Mouse (Mus musculus): Measurements from ENCODE around the gene B3gat1.
A peak's percentile ranks its signal among the peaks of the same experiment; 100 is the strongest.

B3gat1 gene

GRCm38 (mm10) chr9:26733206-26733891, at the start of gene B3gat1:
TSS of gene B3gat1 (plus strand) at chr9:26733728.
- no peak for DNase-seq

- DNase-seq = no peak
Measured at GRCm38 (mm10) chr9:26689171-26689570, 44.4 kb upstream of the B3gat1 start.

GRCm38 (mm10) chr9:26689956-26690698, 43.4 kb upstream of the B3gat1 start:
- DNase-seq = no peak

GRCm38 (mm10) chr9:26692641-26693040, 40.9 kb upstream of the B3gat1 start:
- DNase-seq = no peak

- no peak for DNase-seq
Measured at GRCm38 (mm10) chr9:26694656-26695055, 38.9 kb upstream of the B3gat1 start.

GRCm38 (mm10) chr9:26695178-26695577, 38.4 kb upstream of the B3gat1 start:
- no peak for DNase-seq

- no peak for DNase-seq
Measured at GRCm38 (mm10) chr9:26698286-26698685, 35.2 kb upstream of the B3gat1 start.

GRCm38 (mm10) chr9:26700329-26700728, 33.2 kb upstream of the B3gat1 start:
- DNase-seq = peak in 1 of 2 experiments; percentile 7

GRCm38 (mm10) chr9:26718388-26718787, 15.1 kb upstream of the B3gat1 start:
- no peak for DNase-seq

GRCm38 (mm10) chr9:26721771-26722170, 11.8 kb upstream of the B3gat1 start:
- DNase-seq = no peak

GRCm38 (mm10) chr9:26725709-26726108, 7.8 kb upstream of the B3gat1 start:
- no peak for DNase-seq

GRCm38 (mm10) chr9:26727445-26727844, 6.1 kb upstream of the B3gat1 start:
- DNase-seq = peak in 1 of 2 experiments; percentile 7

GRCm38 (mm10) chr9:26728556-26728955, 5.0 kb upstream of the B3gat1 start:
- DNase-seq = no peak

GRCm38 (mm10) chr9:26733986-26734385, 458 bp downstream of the B3gat1 start:
- DNase-seq = no peak

- DNase-seq = peak in 1 of 2 experiments; percentile 17
Measured at GRCm38 (mm10) chr9:26737116-26737515, 3.6 kb downstream of the B3gat1 start.

- DNase-seq = no peak
Measured at GRCm38 (mm10) chr9:26742817-26743216, 9.3 kb downstream of the B3gat1 start.

GRCm38 (mm10) chr9:26747121-26747520, 13.6 kb downstream of the B3gat1 start:
- no peak for DNase-seq

- DNase-seq = no peak
Measured at GRCm38 (mm10) chr9:26748893-26749292, 15.4 kb downstream of the B3gat1 start.

GRCm38 (mm10) chr9:26760081-26760480, 26.6 kb downstream of the B3gat1 start:
- peak; percentile 9 to 34 for DNase-seq

GRCm38 (mm10) chr9:26760576-26760975, 27.0 kb downstream of the B3gat1 start:
- DNase-seq = no peak

GRCm38 (mm10) chr9:26762477-26762876, 28.9 kb downstream of the B3gat1 start:
- DNase-seq = no peak

- DNase-seq = no peak
Measured at GRCm38 (mm10) chr9:26768181-26768580, 34.7 kb downstream of the B3gat1 start.

GRCm38 (mm10) chr9:26775700-26776099, 42.2 kb downstream of the B3gat1 start:
- no peak for DNase-seq
